Mouse (Mus musculus): Measurements from ENCODE around the gene Map4k4. TPM values are rescaled to one million over a fixed set of nuclear protein-coding genes. Genes with fewer than 3 reads are reported as not detected.

Gene Map4k4
- polyA plus RNA-seq, 1 experiment from 2014 or later, result 32.7 TPM

- Histone ChIP-seq H3K9me3 (no peaks in the 10 kb centered on the region), H3K4me1 (no peaks in the 10 kb centered on the region), H3K36me3 (peaks cover 80% of the 10 kb centered on the region), H3K4me3 (no peak overlapping the region), H3K4me2 (no peak overlapping the region), H3K27me3 (no peaks in the 10 kb centered on the region), H3K9ac (no peak overlapping the region), H3K27ac (no peak overlapping the region)
- WGBS, result 91% methylated on average over 4 of the region's 4 CpGs
- ATAC-seq (ENCODE audit: insufficient number of reproducible peaks, low FRiP score, low TSS enrichment, low read depth), result no peak
Measured at GRCm38 (mm10) chr1:40021617-40022016, 120.9 kb downstream of the Map4k4 start.

GRCm38 (mm10) chr1:40022472-40023135 is 121.9 kb downstream of the Map4k4 start:
- ATAC-seq (ENCODE audit: insufficient number of reproducible peaks, low FRiP score, low TSS enrichment, low read depth), result no peak
- Histone ChIP-seq H3K27me3 (no peaks in the 10 kb centered on the region), H3K9ac (no peak overlapping the region), H3K4me1 (no peaks in the 10 kb centered on the region), H3K36me3 (peaks cover 80% of the 10 kb centered on the region), H3K27ac (no peak overlapping the region), H3K4me2 (no peak overlapping the region), H3K9me3 (no peaks in the 10 kb centered on the region), H3K4me3 (no peak overlapping the region)
- WGBS, result 88% methylated on average over 9 of the region's 9 CpGs

GRCm38 (mm10) chr1:40023206-40023605 is 122.5 kb downstream of the Map4k4 start:
- Histone ChIP-seq H3K27ac (no peak overlapping the region), H3K36me3 (peaks cover 80% of the 10 kb centered on the region), H3K4me1 (no peaks in the 10 kb centered on the region), H3K4me3 (no peak overlapping the region), H3K9ac (no peak overlapping the region), H3K27me3 (no peaks in the 10 kb centered on the region), H3K9me3 (no peaks in the 10 kb centered on the region), H3K4me2 (no peak overlapping the region)
- ATAC-seq (ENCODE audit: insufficient number of reproducible peaks, low FRiP score, low TSS enrichment, low read depth), result no peak
- 95% methylated on average over 15 of the region's 15 CpGs for WGBS

DNA sequence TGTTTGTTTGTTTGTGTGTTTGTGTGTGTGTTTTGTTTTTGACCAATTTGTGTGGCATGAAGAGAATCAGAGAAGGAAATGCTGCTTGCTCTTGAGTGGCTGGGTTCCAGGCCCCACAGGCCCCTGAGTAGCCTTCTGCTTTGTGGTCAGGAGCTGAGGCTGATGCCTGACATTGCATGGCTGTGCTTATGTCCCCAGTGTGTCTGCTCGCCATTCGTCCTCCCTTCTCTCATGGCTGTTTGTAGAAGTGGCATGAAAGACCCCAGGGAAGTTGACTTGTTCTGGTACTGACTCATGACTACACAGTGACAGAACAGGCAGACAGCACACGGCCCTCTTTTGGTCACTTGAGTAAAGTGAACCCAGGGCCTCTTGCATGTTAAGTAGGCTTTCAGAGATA is 123.0 kb downstream of the Map4k4 start:
- peaks cover 82% of the 10 kb centered on the region for H3K36me3 ChIP-seq
- H3K4me3 ChIP-seq, result no peak overlapping the region
- no peaks in the 10 kb centered on the region for H3K27me3 ChIP-seq
- ATAC-seq (ENCODE audit: insufficient number of reproducible peaks, low FRiP score, low TSS enrichment, low read depth), result no peak
- H3K4me1 ChIP-seq, result no peaks in the 10 kb centered on the region
- no peak overlapping the region for H3K9ac ChIP-seq
- H3K9me3 ChIP-seq, result no peaks in the 10 kb centered on the region
- H3K4me2 ChIP-seq, result no peak overlapping the region
- no peak overlapping the region for H3K27ac ChIP-seq
- WGBS, result 81% methylated on average over 3 of the region's 3 CpGs

GRCm38 (mm10) chr1:40024554-40025320 is 124.0 kb downstream of the Map4k4 start:
- no peak for ATAC-seq (ENCODE audit: insufficient number of reproducible peaks, low FRiP score, low TSS enrichment, low read depth)
- 90% methylated on average over 27 of the region's 27 CpGs for WGBS
- H3K9ac ChIP-seq, result no peak overlapping the region
- H3K4me2 ChIP-seq, result no peak overlapping the region
- no peaks in the 10 kb centered on the region for H3K9me3 ChIP-seq
- H3K27me3 ChIP-seq, result no peaks in the 10 kb centered on the region
- H3K36me3 ChIP-seq, result peaks cover 82% of the 10 kb centered on the region
- no peak overlapping the region for H3K27ac ChIP-seq
- no peak overlapping the region for H3K4me3 ChIP-seq
- no peaks in the 10 kb centered on the region for H3K4me1 ChIP-seq

DNA sequence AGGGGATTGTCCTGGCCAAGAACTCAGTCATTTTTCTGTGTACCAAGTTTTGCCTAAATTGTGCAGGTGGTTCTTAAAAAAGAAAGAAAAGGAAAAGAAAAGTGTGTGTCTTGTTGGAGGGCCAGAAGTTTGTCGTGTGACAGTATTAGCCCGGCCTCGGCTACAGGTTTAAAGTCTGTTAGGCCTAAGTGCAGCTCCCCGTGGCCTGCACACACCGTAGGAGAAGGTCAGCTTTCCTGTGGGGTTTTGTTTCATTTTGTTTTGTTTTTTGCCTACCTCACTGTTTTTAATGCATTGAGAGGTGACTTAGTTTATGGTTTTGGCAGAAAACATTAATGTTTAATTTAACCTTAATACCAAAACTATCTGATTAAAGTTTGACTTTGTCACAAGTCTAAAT is 124.7 kb downstream of the Map4k4 start:
- Histone ChIP-seq H3K4me1 (no peaks in the 10 kb centered on the region), H3K4me2 (no peak overlapping the region), H3K27ac (no peak overlapping the region), H3K36me3 (peaks cover 76% of the 10 kb centered on the region), H3K9ac (no peak overlapping the region), H3K27me3 (no peaks in the 10 kb centered on the region), H3K4me3 (no peak overlapping the region), H3K9me3 (no peaks in the 10 kb centered on the region)
- ATAC-seq (ENCODE audit: insufficient number of reproducible peaks, low FRiP score, low TSS enrichment, low read depth), result no peak
- 89% methylated on average over 5 of the region's 5 CpGs for WGBS

DNA sequence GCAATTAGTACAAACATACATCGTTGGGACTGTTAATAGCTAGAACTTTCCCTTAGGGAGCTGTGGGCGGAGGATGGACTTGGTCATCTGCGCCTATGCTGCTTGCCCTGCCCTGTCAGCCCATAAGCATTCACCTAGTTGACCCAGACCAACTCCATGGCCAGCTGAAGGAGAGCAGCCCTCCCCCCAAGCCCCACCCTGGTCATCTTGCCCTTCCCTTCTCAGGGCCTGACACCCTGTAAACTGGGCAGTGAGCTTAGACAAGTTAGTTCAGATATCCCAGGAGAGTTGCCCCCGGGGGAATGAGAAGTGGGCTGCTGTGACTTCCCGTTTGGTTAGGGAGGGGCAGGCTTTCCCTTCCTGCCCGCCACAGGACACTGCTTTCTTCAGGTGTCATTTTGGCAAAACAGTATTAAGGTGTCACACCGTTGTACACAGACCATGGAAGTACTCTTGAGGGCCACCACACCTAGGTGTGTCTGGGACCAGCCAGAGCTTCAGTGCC is 126.5 kb downstream of the Map4k4 start:
- Histone ChIP-seq H3K4me3 (no peak overlapping the region), H3K9ac (no peak overlapping the region), H3K9me3 (no peaks in the 10 kb centered on the region), H3K27ac (no peak overlapping the region), H3K36me3 (peaks cover 61% of the 10 kb centered on the region), H3K27me3 (no peaks in the 10 kb centered on the region), H3K4me2 (no peak overlapping the region), H3K4me1 (no peaks in the 10 kb centered on the region)
- no peak for ATAC-seq (ENCODE audit: insufficient number of reproducible peaks, low FRiP score, low TSS enrichment, low read depth)
- WGBS, result 82% methylated on average over 7 of the region's 7 CpGs

DNA sequence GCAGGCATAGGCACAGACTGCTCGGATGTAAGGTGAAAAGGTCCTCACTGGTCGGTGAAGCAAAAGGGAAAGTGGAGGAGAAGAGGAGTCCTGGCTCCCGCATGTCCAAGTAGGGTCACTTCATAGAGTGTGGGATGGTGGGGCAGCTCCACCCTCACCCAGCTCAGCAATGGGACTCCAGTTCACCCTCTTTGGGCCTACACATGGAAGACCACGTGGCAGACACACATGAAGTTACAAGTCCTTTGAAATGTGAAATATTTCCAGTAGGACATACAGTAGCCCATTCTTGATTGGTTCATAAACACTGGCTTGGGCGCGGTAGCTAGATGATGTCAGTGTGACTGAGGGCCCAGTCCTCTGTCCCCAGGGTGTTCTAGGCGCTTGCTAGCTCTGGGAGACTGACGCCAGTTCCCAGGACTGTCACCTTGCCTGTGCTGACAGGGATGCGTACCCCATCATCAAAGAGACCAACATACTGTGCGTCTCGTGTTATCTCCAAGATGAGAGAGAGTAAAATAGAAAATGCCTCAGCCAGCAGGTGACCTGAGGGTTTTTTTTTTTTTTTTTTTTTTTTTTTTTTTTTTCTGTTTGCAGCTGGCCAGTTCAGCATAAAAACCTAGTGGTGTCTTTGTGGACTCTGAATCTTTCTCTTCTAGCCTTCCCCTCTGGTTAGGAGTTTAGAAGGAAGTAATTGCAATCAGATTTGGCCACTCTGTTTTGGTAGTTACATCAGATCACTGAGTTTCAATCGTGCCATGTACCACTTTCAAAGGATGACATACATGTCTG is 127.7 kb downstream of the Map4k4 start:
- 84% methylated on average over 12 of the region's 12 CpGs for WGBS

GRCm38 (mm10) chr1:40029597-40029996 is 128.9 kb downstream of the Map4k4 start:
- Histone ChIP-seq H3K27ac (no peak overlapping the region), H3K9ac (no peak overlapping the region), H3K9me3 (no peaks in the 10 kb centered on the region), H3K4me1 (peaks cover 4% of the 10 kb centered on the region; the same call in 1 of the 2 replicates), H3K4me3 (no peak overlapping the region), H3K4me2 (no peak overlapping the region), H3K27me3 (no peaks in the 10 kb centered on the region), H3K36me3 (peaks cover 37% of the 10 kb centered on the region)
- WGBS, result 89% methylated on average over 5 of the region's 5 CpGs
- no peak for ATAC-seq (ENCODE audit: insufficient number of reproducible peaks, low FRiP score, low TSS enrichment, low read depth)

More for the DNA sequence above, 127.7 kb downstream of the Map4k4 start:
- Histone ChIP-seq H3K4me1 (peaks cover 3% of the 10 kb centered on the region; the same call in 1 of the 2 replicates), H3K27me3 (no peaks in the 10 kb centered on the region), H3K4me2 (no peak overlapping the region), H3K36me3 (peaks cover 49% of the 10 kb centered on the region), H3K4me3 (no peak overlapping the region), H3K9ac (no peak overlapping the region), H3K27ac (no peak overlapping the region), H3K9me3 (no peaks in the 10 kb centered on the region)
- no peak for ATAC-seq (ENCODE audit: insufficient number of reproducible peaks, low FRiP score, low TSS enrichment, low read depth)

GRCm38 (mm10) chr1:40030287-40030975 is 129.7 kb downstream of the Map4k4 start:
- no peak overlapping the region for H3K9ac ChIP-seq
- no peaks in the 10 kb centered on the region for H3K9me3 ChIP-seq
- H3K4me3 ChIP-seq, result no peak overlapping the region
- H3K4me2 ChIP-seq, result no peak overlapping the region
- ATAC-seq (ENCODE audit: insufficient number of reproducible peaks, low FRiP score, low TSS enrichment, low read depth), result no peak
- H3K27me3 ChIP-seq, result no peaks in the 10 kb centered on the region
- H3K4me1 ChIP-seq, result peaks cover 4% of the 10 kb centered on the region; the same call in 1 of the 2 replicates
- WGBS, result 84% methylated on average over 14 of the region's 14 CpGs
- no peak overlapping the region for H3K27ac ChIP-seq
- H3K36me3 ChIP-seq, result peaks cover 30% of the 10 kb centered on the region

GRCm38 (mm10) chr1:40030976-40031356 is 130.3 kb downstream of the Map4k4 start:
- Histone ChIP-seq H3K9me3 (no peaks in the 10 kb centered on the region), H3K4me1 (peaks cover 4% of the 10 kb centered on the region; the same call in 1 of the 2 replicates), H3K27me3 (no peaks in the 10 kb centered on the region), H3K9ac (no peak overlapping the region), H3K4me2 (no peak overlapping the region), H3K4me3 (no peak overlapping the region), H3K36me3 (peaks cover 26% of the 10 kb centered on the region), H3K27ac (no peak overlapping the region)
- 91% methylated on average over 8 of the region's 8 CpGs for WGBS
- no peak for ATAC-seq (ENCODE audit: insufficient number of reproducible peaks, low FRiP score, low TSS enrichment, low read depth)

All from limb, embryonic 15.5 days (tissue).